Mouse (Mus musculus): Measurements from ENCODE around the gene Olfr53.
"Not testable (repeated sequence)": the region's sequence is repeated elsewhere in the genome, so short reads cannot be mapped to it uniquely, and the experiment has no call there.

Olfr53 gene

DNA sequence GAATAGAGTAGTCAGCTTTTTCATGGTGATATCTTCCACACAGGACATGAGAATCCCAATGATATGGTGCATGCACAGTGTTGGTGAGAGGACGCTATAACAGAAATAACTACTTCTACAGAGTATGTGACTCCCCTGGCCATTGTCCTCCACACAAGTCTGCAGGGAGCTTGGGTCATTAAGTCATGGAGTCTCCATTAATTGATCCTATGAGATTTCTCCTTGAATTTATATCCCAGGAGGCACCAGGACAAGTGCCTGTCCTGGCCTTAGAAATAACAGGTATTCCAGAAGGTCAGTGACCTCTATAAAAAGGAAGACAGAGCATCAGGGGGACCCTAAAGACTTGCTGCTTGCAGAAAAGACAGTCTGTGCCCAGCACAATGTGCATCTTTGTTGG, at the start of gene Olfr53:
Olfr53 (plus strand) TSS at position 301 of the 400 bp plus-strand sequence.
- DNase-seq (ENCODE audit: low spot score in 2 of 2), result no peak

DNA sequence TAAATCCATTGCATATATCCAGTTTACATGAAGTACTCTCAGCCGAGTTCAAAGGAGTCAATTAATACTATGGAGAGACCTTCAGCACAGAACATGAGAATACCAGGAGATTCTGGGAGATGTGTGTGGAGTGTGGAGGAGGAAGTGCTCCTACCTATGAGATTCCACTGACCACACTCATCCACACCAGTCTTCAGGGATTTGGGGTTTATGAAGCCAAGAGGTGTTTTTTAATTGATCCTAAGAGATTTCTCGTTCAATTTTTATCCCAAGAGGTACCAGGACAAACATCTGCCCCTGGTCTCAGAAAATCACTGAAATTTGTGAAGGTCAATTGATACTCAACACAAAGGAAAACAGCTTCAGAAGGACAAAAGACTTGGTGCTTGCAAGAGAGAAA, 45.3 kb upstream of the Olfr53 start, which contains the start of gene Olfr46:
Olfr46 (plus strand) TSS at position 301 of the 400 bp plus-strand sequence.
- not testable (repeated sequence) for DNase-seq (ENCODE audit: low spot score in 2 of 2)

DNA sequence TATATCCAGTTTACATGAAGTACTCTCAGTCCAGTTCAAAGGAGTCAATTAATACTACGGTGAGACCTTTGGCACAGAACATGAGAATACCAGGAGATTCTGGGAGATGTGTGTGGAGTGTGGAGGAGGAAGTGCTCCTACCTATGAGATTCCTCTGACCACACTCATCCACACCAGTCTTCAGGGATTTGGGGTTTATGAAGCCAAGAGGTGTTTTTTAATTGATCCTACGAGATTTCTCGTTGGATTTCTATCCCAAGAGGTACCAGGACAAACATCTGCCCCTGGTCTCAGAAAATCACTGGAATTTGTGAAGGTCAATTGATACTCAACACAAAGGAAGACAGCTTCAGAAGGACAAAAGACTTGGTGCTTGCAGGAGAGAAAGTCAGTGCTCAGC, 17.6 kb upstream of the Olfr53 start, which contains the start of gene Olfr61:
Olfr61 (plus strand) TSS at position 301 of the 400 bp plus-strand sequence.
- DNase-seq (ENCODE audit: low spot score in 2 of 2), result not testable (repeated sequence)

DNA sequence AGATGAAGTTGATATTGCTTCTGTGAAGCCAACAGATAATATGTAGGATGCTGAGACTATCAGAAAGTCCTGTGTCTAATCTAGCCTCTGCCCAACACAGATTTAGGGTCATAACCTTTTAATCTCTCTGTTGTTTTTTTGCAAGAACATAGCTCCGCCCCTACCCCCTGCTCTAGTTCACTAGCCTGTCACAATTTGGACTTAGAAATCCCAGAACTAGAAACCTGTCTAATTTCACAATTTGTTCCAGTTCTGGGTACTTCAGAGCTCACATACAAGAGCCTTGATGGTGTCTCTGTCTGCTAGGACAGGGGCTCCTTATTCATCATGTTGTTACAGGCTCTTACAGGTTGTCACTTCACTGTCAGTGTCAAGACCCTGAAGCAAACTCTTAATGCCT, 15.7 kb upstream of the Olfr53 start:
- no peak for DNase-seq (ENCODE audit: low spot score in 2 of 2)

DNA sequence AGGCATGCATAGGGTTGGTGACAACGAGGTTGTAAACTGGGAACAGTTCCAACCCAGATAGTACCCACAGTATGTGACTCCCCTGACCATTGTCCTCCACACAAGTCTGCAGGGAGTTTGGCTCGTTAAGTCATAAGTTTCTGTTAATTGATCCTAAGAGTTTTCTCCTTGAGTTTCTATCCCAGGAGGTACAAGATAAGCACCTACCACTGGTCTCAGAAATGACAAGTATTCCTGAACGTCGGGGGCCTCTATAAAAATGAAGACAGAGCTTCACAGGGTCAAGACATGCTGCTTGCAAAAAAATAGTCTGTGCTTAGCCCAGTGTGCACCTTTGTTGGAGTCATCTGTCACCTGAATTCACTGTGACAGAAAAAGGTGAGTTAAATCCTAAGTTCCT, 13.4 kb downstream of the Olfr53 start, which contains the start of gene Olfr539:
Olfr539 (plus strand) TSS at position 301 of the 400 bp plus-strand sequence.
- no peak for DNase-seq (ENCODE audit: low spot score in 2 of 2)

DNA sequence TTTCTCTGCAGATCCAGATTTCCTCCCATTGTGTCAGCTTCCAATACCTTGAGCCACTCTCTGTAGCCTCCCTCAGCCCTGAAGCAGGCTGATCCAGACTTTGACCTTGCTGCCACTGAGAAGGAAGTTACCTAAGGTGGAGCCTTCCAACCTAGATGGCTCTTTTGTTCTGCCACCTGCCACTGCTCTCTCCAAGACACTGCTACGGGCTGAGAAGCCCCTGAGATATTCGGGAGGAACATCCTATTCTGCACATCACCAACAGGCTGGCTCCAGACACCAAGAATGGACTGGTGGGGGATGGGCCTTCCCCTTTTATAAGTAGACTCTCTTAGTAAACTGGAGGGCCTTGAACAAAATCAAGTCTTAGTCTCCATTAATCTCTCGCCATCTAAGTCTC, 24.4 kb downstream of the Olfr53 start:
- DNase-seq (ENCODE audit: low spot score in 2 of 2), result not testable (repeated sequence)

DNA sequence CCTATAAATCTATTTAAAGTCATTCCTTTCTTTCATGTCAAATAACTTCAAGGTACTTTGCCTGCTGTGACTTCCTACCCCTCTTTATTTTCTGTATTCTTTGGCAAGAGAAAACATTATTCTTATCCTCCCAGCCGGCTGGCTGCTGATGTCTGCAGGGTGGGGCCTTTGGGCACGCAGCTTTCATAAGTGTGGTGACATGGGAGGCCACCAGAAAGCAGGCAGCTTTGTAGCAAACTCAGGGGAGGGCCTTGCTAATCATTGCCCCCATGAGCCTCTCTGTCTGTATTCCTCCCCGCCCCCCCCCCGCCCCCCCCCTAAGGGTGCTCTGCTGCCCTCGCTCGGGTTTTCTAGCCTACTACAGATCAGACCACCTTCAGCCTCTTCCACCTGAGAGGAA, 29.6 kb downstream of the Olfr53 start:
- no peak for DNase-seq (ENCODE audit: low spot score in 2 of 2)

DNA sequence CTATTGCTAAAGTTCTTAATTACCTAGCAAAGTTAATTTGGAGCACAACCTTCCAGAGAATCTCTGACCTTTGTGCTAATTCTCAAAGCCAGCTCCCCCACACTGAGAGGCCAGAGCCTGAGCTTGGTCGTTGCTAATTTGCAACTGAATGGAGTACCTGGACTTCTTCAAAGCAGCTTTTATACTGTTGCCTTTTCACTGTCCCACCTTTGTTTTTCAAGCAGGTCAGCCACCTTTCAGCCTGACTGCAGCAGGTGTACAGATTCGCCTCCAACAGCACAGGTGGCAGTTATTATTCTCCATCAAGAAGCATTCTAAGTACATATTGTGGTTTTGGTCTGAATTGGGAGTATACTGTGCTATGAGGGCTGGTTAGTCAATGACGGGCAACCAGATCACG, 33.3 kb downstream of the Olfr53 start:
- not testable (repeated sequence) for DNase-seq (ENCODE audit: low spot score in 2 of 2)

DNA sequence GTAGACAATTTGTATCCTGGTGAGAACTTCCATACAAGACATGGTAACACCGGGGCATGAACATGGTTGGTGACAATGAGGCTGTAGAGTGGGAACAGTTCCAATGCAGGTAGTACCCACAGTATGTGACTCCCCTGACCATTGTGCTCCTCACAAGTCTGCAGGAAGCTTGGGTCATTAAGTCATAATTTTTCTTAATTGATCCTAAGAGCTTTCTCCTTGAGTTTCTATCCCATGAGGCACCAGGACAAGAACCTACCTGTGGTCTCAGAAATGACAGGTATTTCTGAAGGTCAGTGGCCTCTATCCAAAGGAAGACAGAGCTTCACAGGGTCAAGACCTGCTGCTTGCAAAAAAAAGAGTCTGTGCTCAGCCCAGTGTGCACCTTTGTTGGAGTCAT, 35.4 kb downstream of the Olfr53 start, which contains the start of gene Olfr45:
Olfr45 (plus strand) TSS at position 301 of the 400 bp plus-strand sequence.
- no peak for DNase-seq (ENCODE audit: low spot score in 2 of 2)

DNA sequence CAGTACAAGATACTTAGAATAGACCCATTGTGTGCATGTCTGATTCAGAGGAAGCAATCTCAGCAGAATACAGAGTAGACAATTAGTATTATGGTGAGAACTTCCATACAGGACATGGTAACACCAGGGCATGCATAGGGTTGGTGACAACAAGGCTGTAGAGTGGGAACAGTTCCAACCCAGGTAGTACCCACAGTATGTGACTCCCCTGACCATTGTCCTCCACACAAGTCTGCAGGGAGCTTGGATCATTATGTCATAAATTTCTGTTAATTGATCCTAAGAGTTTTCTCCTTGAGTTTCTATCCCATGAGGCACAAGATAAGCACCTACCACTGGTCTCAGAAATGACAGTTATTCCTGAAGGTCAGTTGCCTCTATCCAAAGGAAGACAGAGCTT, 50.7 kb downstream of the Olfr53 start, which contains the start of gene Olfr541:
Olfr541 (plus strand) TSS at position 301 of the 400 bp plus-strand sequence.
- DNase-seq (ENCODE audit: low spot score in 2 of 2), result no peak

All from frontal cortex, postnatal 10 days (tissue).